Mouse (Mus musculus) brown adipose tissue, adult 24 weeks (tissue): ENCODE measurements around the gene Atp5mpl. TPM values are rescaled to one million over a fixed set of nuclear protein-coding genes. Genes with fewer than 3 reads are reported as not detected.

Source experiments
- H3K27ac ChIP-seq: fragments of 200-500 bp; replicated peaks from 2 replicates; pipeline ENCODE4 v1.5.1; 2012; ENCODE audit warnings: low read depth, mild to moderate bottlenecking, low read length
- H3K4me1 ChIP-seq: fragments of 200-500 bp; 2 replicates; pipeline ENCODE4 v1.6.1; 2012; ENCODE audit warnings: low read length, mixed read lengths; ENCODE audit not compliant: control insufficient read depth, insufficient read depth, insufficient read length
- H3K4me3 ChIP-seq: fragments of 200-500 bp; 2 replicates; pipeline ENCODE4 v1.5.1; 2012; ENCODE audit warnings: low read depth, mild to moderate bottlenecking, low read length, moderate library complexity; ENCODE audit not compliant: insufficient read depth
- polyA plus RNA-seq: library from polyadenylated mRNA; stranded (reverse); fragments of >200 nt; gene quantifications from 2 replicates; pipeline ENCODE4 v1.2.4, GENCODE M21; 2012; ENCODE audit not compliant: missing spikeins, insufficient read depth, insufficient read length

Atp5mpl gene
- polyA plus RNA-seq = 2,071 and 2,182 TPM in 2 replicates

- peak within 1 kb of the TSS; percentile 99 for H3K4me3 ChIP-seq
- peaks cover 5% of the 10 kb centered on the region; the same call in 1 of the 2 replicates for H3K4me1 ChIP-seq
- H3K27ac ChIP-seq = peak within 1 kb of the TSS; percentile 99
These were observed at the start of gene Atp5mpl for GRCm38 (mm10) chr12:111966683-111967173. Gene Atp5mpl (minus strand): TSS chr12:111966977.

GRCm38 (mm10) chr12:112016346-112016745 lies 49.6 kb upstream of the Atp5mpl start:
- no peak overlapping the region for H3K27ac ChIP-seq
- no peak overlapping the region for H3K4me3 ChIP-seq
- H3K4me1 ChIP-seq = no peaks in the 10 kb centered on the region

- Histone ChIP-seq H3K27ac (no peak overlapping the region), H3K4me3 (no peak overlapping the region), H3K4me1 (no peaks in the 10 kb centered on the region)
These were observed 46.6 kb upstream of the Atp5mpl start for GRCm38 (mm10) chr12:112013271-112013801.

- H3K4me1 ChIP-seq = no peaks in the 10 kb centered on the region
- H3K27ac ChIP-seq = no peak overlapping the region
- H3K4me3 ChIP-seq = no peak overlapping the region
These were observed 45.9 kb upstream of the Atp5mpl start for GRCm38 (mm10) chr12:112012511-112013270.

- no peak overlapping the region for H3K4me3 ChIP-seq
- H3K4me1 ChIP-seq = no peaks in the 10 kb centered on the region
- H3K27ac ChIP-seq = no peak overlapping the region
These were observed 34.4 kb upstream of the Atp5mpl start for GRCm38 (mm10) chr12:112001223-112001622.

- H3K27ac ChIP-seq = no peak overlapping the region
- no peak overlapping the region for H3K4me3 ChIP-seq
- no peaks in the 10 kb centered on the region for H3K4me1 ChIP-seq
These were observed 33.0 kb upstream of the Atp5mpl start for GRCm38 (mm10) chr12:111999735-112000134.

GRCm38 (mm10) chr12:111995161-111995560 lies 28.4 kb upstream of the Atp5mpl start:
- Histone ChIP-seq H3K27ac (no peak overlapping the region), H3K4me1 (no peaks in the 10 kb centered on the region), H3K4me3 (no peak overlapping the region)

- Histone ChIP-seq H3K4me1 (no peaks in the 10 kb centered on the region), H3K4me3 (no peak overlapping the region), H3K27ac (no peak overlapping the region)
These were observed 25.8 kb upstream of the Atp5mpl start for GRCm38 (mm10) chr12:111992626-111993025.

GRCm38 (mm10) chr12:111986756-111987155 lies 20.0 kb upstream of the Atp5mpl start:
- Histone ChIP-seq H3K4me1 (no peaks in the 10 kb centered on the region), H3K27ac (no peak overlapping the region), H3K4me3 (no peak overlapping the region)

GRCm38 (mm10) chr12:111983165-111983564 lies 16.4 kb upstream of the Atp5mpl start:
- H3K4me1 ChIP-seq = no peaks in the 10 kb centered on the region
- H3K4me3 ChIP-seq = no peak overlapping the region
- H3K27ac ChIP-seq = no peak overlapping the region

- H3K4me1 ChIP-seq = no peaks in the 10 kb centered on the region
- H3K4me3 ChIP-seq = no peak overlapping the region
- no peak overlapping the region for H3K27ac ChIP-seq
These were observed 15.1 kb upstream of the Atp5mpl start for GRCm38 (mm10) chr12:111981831-111982230.

- no peak within 1 kb of the TSS for H3K27ac ChIP-seq
- no peaks in the 10 kb centered on the region for H3K4me1 ChIP-seq
- H3K4me3 ChIP-seq = no peak within 1 kb of the TSS
These were observed 14.2 kb upstream of the Atp5mpl start, which contains the start of gene Rd3l for GRCm38 (mm10) chr12:111980887-111981367. Gene Rd3l (minus strand): TSS chr12:111981317.

- H3K27ac ChIP-seq = no peak overlapping the region
- H3K4me1 ChIP-seq = no peaks in the 10 kb centered on the region
- no peak overlapping the region for H3K4me3 ChIP-seq
These were observed 11.5 kb upstream of the Atp5mpl start for GRCm38 (mm10) chr12:111978274-111978673.

- no peak overlapping the region for H3K4me3 ChIP-seq
- no peak overlapping the region for H3K27ac ChIP-seq
- H3K4me1 ChIP-seq = no peaks in the 10 kb centered on the region
These were observed 10.4 kb upstream of the Atp5mpl start for GRCm38 (mm10) chr12:111977138-111977537.

- H3K27ac ChIP-seq = no peak overlapping the region
These were observed 7.8 kb upstream of the Atp5mpl start for GRCm38 (mm10) chr12:111974578-111974977.

GRCm38 (mm10) chr12:111972504-111972903 lies 5.7 kb upstream of the Atp5mpl start:
- Histone ChIP-seq H3K27ac (no peak overlapping the region), H3K4me3 (no peak overlapping the region), H3K4me1 (no peaks in the 10 kb centered on the region)

More at GRCm38 (mm10) chr12:111974578-111974977, 7.8 kb upstream of the Atp5mpl start:
- no peaks in the 10 kb centered on the region for H3K4me1 ChIP-seq
- H3K4me3 ChIP-seq = no peak overlapping the region
